Mouse (Mus musculus) layer of hippocampus, postnatal 14 days (tissue): ENCODE data around the gene Ilkap. TPM values are rescaled to one million over a fixed set of nuclear protein-coding genes. Genes with fewer than 3 reads are reported as not detected.
A peak's percentile ranks its signal among the peaks of the same experiment; 100 is the strongest.

Experiments used
- DNase-seq, 2 experiments: peaks; one replicate each; pipeline ENCODE4 v3.0.0; 2021 to 2022; ENCODE audit warnings: low spot score in 2 of 2, mixed read lengths in 1 of 2
- long read RNA-seq, 2 experiments: library from polyadenylated mRNA; stranded (forward); transcript quantifications; one replicate each; pipeline ENCODE4 v2.0.0; 2021
- total RNA-seq, 2 experiments: library from RNA; stranded (reverse); gene quantifications; 2 replicates each; pipeline ENCODE4 v1.2.3; 2021

The Ilkap gene
- 10 to 100 TPM; 63.6 to 63.7 TPM for total RNA-seq
- long read RNA-seq, experiment 1, transcript Ilkap-201 (12 exons, 1,368 nt): major isoform, 30 of 53 reads
- long read RNA-seq, experiment 1, partial matches to known transcripts: 2 of 53 reads
- long read RNA-seq, experiment 1, other reads (novel, unspliced or antisense): 18 of 53 reads
- long read RNA-seq, experiment 2, transcript Ilkap-201 (12 exons, 1,368 nt): major isoform, 34 of 68 reads
- long read RNA-seq, experiment 2, partial matches to known transcripts: 5 of 68 reads
- long read RNA-seq, experiment 2, other reads (novel, unspliced or antisense): 26 of 68 reads

GRCm38 (mm10) chr1:91398260-91399062, at the start of gene Ilkap:
Gene Ilkap, minus strand, starts transcription at chr1:91398815.
- peak; percentile 70 to 77 for DNase-seq

- no peak for DNase-seq
Measured at GRCm38 (mm10) chr1:91446511-91446910, 47.9 kb upstream of the Ilkap start.

- DNase-seq: no peak
Measured at GRCm38 (mm10) chr1:91446060-91446459, 47.4 kb upstream of the Ilkap start.

- no peak for DNase-seq
Measured at GRCm38 (mm10) chr1:91444841-91445830, 46.5 kb upstream of the Ilkap start.

- DNase-seq: no peak
Measured at GRCm38 (mm10) chr1:91442350-91442990, 43.9 kb upstream of the Ilkap start.

- DNase-seq: no peak
Measured at GRCm38 (mm10) chr1:91441855-91442254, 43.2 kb upstream of the Ilkap start.

GRCm38 (mm10) chr1:91439776-91440175, 41.2 kb upstream of the Ilkap start:
- no peak for DNase-seq

- DNase-seq: no peak
Measured at GRCm38 (mm10) chr1:91437573-91437972, 39.0 kb upstream of the Ilkap start.

GRCm38 (mm10) chr1:91437083-91437400, 38.4 kb upstream of the Ilkap start:
- DNase-seq: no peak

GRCm38 (mm10) chr1:91436380-91437082, 37.9 kb upstream of the Ilkap start:
- DNase-seq: peak in 1 of 2 experiments; percentile 78

GRCm38 (mm10) chr1:91435606-91436130, 37.1 kb upstream of the Ilkap start:
- no peak for DNase-seq

- no peak for DNase-seq
Measured at GRCm38 (mm10) chr1:91434905-91435304, 36.3 kb upstream of the Ilkap start.

GRCm38 (mm10) chr1:91430761-91431160, 32.1 kb upstream of the Ilkap start:
- DNase-seq: no peak

- no peak for DNase-seq
Measured at GRCm38 (mm10) chr1:91429212-91429611, 30.6 kb upstream of the Ilkap start.

GRCm38 (mm10) chr1:91428614-91429013, 30.0 kb upstream of the Ilkap start:
- peak; percentile 64 to 78 for DNase-seq

GRCm38 (mm10) chr1:91426397-91426796, 27.8 kb upstream of the Ilkap start:
- DNase-seq: no peak

- no peak for DNase-seq
Measured at GRCm38 (mm10) chr1:91420601-91421065, 22.0 kb upstream of the Ilkap start.

- no peak for DNase-seq
Measured at GRCm38 (mm10) chr1:91419862-91420600, 21.4 kb upstream of the Ilkap start.

GRCm38 (mm10) chr1:91417991-91418390, 19.4 kb upstream of the Ilkap start:
- no peak for DNase-seq
